8 mouse cellular contexts compared by ENCODE assay signal in the genomic region with DNA sequence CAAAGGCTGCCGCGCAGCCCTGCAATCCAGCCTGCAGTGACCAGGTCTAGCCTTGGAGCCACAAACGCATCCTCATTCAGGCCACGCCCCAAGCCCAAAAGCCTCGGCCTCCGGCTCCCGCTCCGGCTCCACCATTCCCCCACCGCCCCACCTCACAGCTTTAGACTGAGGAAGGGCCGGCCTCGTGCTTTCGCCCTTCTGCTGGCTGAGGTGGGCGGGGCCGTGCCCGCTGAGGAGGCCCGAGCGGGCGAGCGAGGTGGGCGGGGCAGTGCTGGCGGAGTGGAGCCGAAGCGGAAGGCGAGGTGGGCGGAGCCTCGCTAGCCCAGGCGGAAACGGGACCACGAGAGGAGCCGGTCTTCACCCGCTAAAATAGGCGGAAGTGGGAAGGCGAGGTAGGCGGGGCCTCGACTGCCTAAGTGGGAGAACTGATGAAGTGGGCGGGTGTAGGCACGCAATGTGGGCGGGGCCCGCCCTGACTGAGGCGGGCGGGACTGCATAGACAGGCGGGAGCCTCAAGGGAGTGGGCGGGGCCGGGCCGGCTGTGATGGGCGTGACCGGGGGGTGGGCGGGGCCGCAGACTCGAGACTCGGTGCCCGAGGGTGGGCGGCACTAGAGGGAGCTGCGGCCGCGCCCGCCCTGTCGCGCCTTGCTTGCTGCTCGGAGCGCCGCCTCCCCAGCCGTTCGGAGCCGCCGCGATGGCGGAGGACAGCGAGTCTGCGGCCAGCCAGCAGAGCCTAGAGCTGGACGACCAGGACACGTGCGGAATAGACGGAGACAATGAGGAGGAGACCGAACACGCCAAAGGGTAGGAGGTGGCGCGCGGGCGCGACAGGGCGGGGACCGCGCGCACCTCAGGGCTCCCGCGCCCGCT. TPM values are rescaled to one million over a fixed set of nuclear protein-coding genes. Genes with fewer than 3 reads are reported as not detected.
DNase-seq lines count a peak whose midpoint lies in the region; ATAC-seq lines count a peak whose summit lies in the region.

A gene (plus strand): TSS at position 611 of the 871 bp plus-strand sequence.

- H3K27ac ChIP-seq in heart, embryonic 10.5 days = peak within 1 kb of the TSS; percentile 95
- H3K27ac ChIP-seq in kidney, embryonic 15.5 days = peak within 1 kb of the TSS; percentile 92

- H3K9me3 ChIP-seq in heart, embryonic 10.5 days = no peaks in the 10 kb centered on the region; the same call in 1 of the 2 replicates
- no peaks in the 10 kb centered on the region for H3K9me3 ChIP-seq in kidney, embryonic 15.5 days (replicated peaks)

- peak; percentile 95 for ATAC-seq in erythroblast, adult 5-6 weeks (replicated peaks; ENCODE audit: low FRiP score, poor library complexity, severe bottlenecking)
- ATAC-seq in kidney, embryonic 15.5 days (replicated peaks; ENCODE audit: low FRiP score) = peak; percentile 97
- ATAC-seq in monocyte, adult 5-6 weeks (replicated peaks; ENCODE audit: insufficient number of reproducible peaks, low FRiP score, low TSS enrichment, poor library complexity, severe bottlenecking) = peak; percentile 96

- no peaks in the 10 kb centered on the region for H3K36me3 ChIP-seq in heart, embryonic 10.5 days
- no peaks in the 10 kb centered on the region for H3K36me3 ChIP-seq in kidney, embryonic 15.5 days

- H3K4me2 ChIP-seq in kidney, embryonic 15.5 days = peak within 1 kb of the TSS; percentile 88

- peak; percentile 99 for DNase-seq in B cell, adult 2 months
- DNase-seq in brain, adult 2 months (ENCODE audit: low read depth, low spot score) = peak; percentile 100
- peak; percentile 100 for DNase-seq in heart, embryonic 10.5 days (ENCODE audit: low spot score)
- peak; percentile 100 for DNase-seq in liver
- peak; percentile 99 for DNase-seq in spleen, postnatal 4 days (ENCODE audit: low spot score in 2 of 2)

- peak within 1 kb of the TSS; percentile 81 for H3K9ac ChIP-seq in kidney, embryonic 15.5 days

- peaks cover 25% of the 10 kb centered on the region; the same call in 1 of the 2 replicates for H3K4me1 ChIP-seq in heart, embryonic 10.5 days
- H3K4me1 ChIP-seq in kidney, embryonic 15.5 days = peaks cover 17% of the 10 kb centered on the region

- WGBS in heart, embryonic 10.5 days = under 1% methylated on average over 87 of the region's 88 CpGs
- WGBS in kidney, embryonic 15.5 days = 1% methylated on average over 87 of the region's 88 CpGs

- H3K27me3 ChIP-seq in heart, embryonic 10.5 days (ENCODE audit: insufficient read depth, poor library complexity, severe bottlenecking) = no peaks in the 10 kb centered on the region
- H3K27me3 ChIP-seq in kidney, embryonic 15.5 days = no peaks in the 10 kb centered on the region

- H3K4me3 ChIP-seq in heart, embryonic 10.5 days = peak within 1 kb of the TSS; percentile 89
- peak within 1 kb of the TSS; percentile 84 for H3K4me3 ChIP-seq in kidney, embryonic 15.5 days (replicated peaks)

RNA-seq across cellular contexts. Expression of the gene that starts here (rescaled TPM):
- 3.3 and 4.8 TPM in 2 replicates for total RNA-seq in erythroblast, adult 5-6 weeks (2015; ENCODE audit: low replicate concordance)
- total RNA-seq in erythroblast, adult 5-6 weeks (2017; ENCODE audit: low replicate concordance) = 5.7 and 7.8 TPM in 2 replicates
- 39.0 and 39.9 TPM in 2 replicates for polyA plus RNA-seq in heart, embryonic 10.5 days (2016; fragmentation: Nextera tagmentation; extraction: Ambion mirVana)
- polyA plus RNA-seq in kidney, embryonic 15.5 days (2015; fragmentation: Nextera tagmentation; extraction: Ambion mirVana) = 44.6 and 45.8 TPM in 2 replicates
- total RNA-seq in monocyte, adult 5-6 weeks (2017) = 18.0 to 31.9 TPM (median 18.3 TPM) in 3 replicates

Comparison
In these comparisons a context has a peak if more than half of its experiments do, and no peak if none do; other contexts are left out.
1. Peak in every context shown above with its lines: DNase-seq, ATAC-seq, H3K4me3 ChIP-seq and H3K27ac ChIP-seq.